ENCODE assay signal across 8 mouse cellular contexts in genomic region chr16:5233418-5234313, GRCm38 (mm10). TPM values are rescaled to one million over a fixed set of nuclear protein-coding genes. Genes with fewer than 3 reads are reported as not detected.
A peak's percentile ranks its signal among the peaks of the same experiment; 100 is the strongest.
DNase-seq lines count a peak whose midpoint lies in the region; ATAC-seq lines count a peak whose summit lies in the region.

Gene Alg1 (plus strand): TSS chr16:5233621.

- peak within 1 kb of the TSS; percentile 38 for H3K27ac ChIP-seq in lung, embryonic 16.5 days (ENCODE audit: low read length)

- H3K9ac ChIP-seq in lung, embryonic 16.5 days (ENCODE audit: low read length): peak within 1 kb of the TSS; percentile 79

- WGBS in lung, embryonic 16.5 days: 2% methylated on average over 47 of the region's 47 CpGs

- peak within 1 kb of the TSS; percentile 81 for H3K4me2 ChIP-seq in lung, embryonic 16.5 days (ENCODE audit: low read depth, low read length)

- no peaks in the 10 kb centered on the region for H3K9me3 ChIP-seq in lung, embryonic 16.5 days (ENCODE audit: control insufficient read depth, low read length)

- peak within 1 kb of the TSS; percentile 80 for H3K4me3 ChIP-seq in lung, embryonic 16.5 days (ENCODE audit: low read length)

- H3K4me1 ChIP-seq in lung, embryonic 16.5 days (replicated peaks; ENCODE audit: control insufficient read depth, insufficient read depth, low read length): peaks cover 9% of the 10 kb centered on the region; the same call in 1 of the 2 replicates

- peak; percentile 89 for DNase-seq in MEL-GATA-1-ER (ENCODE audit: extremely low read depth, low read depth)
- peak; percentile 91 for DNase-seq in cerebellum, adult 8-10 months
- DNase-seq in forelimb bud, embryonic 11.5 days (ENCODE audit: low read depth, low spot score): peak; percentile 95
- DNase-seq in layer of hippocampus, adult 9-10 months (ENCODE audit: low spot score): peak; percentile 72
- peak; percentile 74 for DNase-seq in ovary, postnatal 10 days (ENCODE audit: low spot score)
- peak; percentile 82 to 88 for DNase-seq in thymus, postnatal 10 days (ENCODE audit: low spot score in 2 of 2)

- peak; percentile 89 to 93 for ATAC-seq in hematopoietic stem cell, adult 5-6 weeks (replicated peaks in 1 of 2; ENCODE audit: insufficient read depth in 1 of 2, low FRiP score in 2 of 2, low TSS enrichment in 1 of 2, low read depth in 1 of 2, poor library complexity in 2 of 2, severe bottlenecking in 2 of 2)
- ATAC-seq in lung, embryonic 16.5 days (ENCODE audit: low read depth): peak; percentile 97

- H3K27me3 ChIP-seq in lung, embryonic 16.5 days (ENCODE audit: control insufficient read depth, insufficient read depth, low read depth, low read length): no peaks in the 10 kb centered on the region

- no peaks in the 10 kb centered on the region; the same call in 1 of the 2 replicates for H3K36me3 ChIP-seq in lung, embryonic 16.5 days (ENCODE audit: control insufficient read depth, insufficient read depth, low read length)

RNA-seq across cellular contexts. Expression of gene Alg1, which starts in this region (rescaled TPM):
- total RNA-seq in hematopoietic stem cell, adult 5-6 weeks (2017): 14.4 and 17.3 TPM in 2 replicates
- 32.7 and 34.1 TPM in 2 replicates for polyA plus RNA-seq in lung, embryonic 16.5 days (2015; fragmentation: Nextera tagmentation; extraction: Ambion mirVana)

Comparison
In these comparisons a context has a peak if more than half of its experiments do, and no peak if none do; other contexts are left out.
1. Peak in every context shown above with its lines: DNase-seq, ATAC-seq, H3K4me3 ChIP-seq and H3K27ac ChIP-seq.